Mouse (Mus musculus): ENCODE measurements around the gene Rilp.

GRCm38 (mm10) chr11:75537025-75537414, 27.1 kb downstream of the Rilp start:
- TF ChIP-seq EP300 (IDR thresholded peaks at IDR 0.05; ENCODE audit: low read depth) (no peak), CTCF (IDR thresholded peaks at IDR 0.05; ENCODE audit: low read depth) (no peak)

Measured in liver, embryonic 14.5 days (tissue).